Mouse (Mus musculus): ENCODE measurements at regions not wholly inside any gene's neighbourhood (a gene's known extent, or its start where the extent isn't known, plus 50 kb on each side); places are given as distances from the start of the nearest gene placed in this dataset.

DNA sequence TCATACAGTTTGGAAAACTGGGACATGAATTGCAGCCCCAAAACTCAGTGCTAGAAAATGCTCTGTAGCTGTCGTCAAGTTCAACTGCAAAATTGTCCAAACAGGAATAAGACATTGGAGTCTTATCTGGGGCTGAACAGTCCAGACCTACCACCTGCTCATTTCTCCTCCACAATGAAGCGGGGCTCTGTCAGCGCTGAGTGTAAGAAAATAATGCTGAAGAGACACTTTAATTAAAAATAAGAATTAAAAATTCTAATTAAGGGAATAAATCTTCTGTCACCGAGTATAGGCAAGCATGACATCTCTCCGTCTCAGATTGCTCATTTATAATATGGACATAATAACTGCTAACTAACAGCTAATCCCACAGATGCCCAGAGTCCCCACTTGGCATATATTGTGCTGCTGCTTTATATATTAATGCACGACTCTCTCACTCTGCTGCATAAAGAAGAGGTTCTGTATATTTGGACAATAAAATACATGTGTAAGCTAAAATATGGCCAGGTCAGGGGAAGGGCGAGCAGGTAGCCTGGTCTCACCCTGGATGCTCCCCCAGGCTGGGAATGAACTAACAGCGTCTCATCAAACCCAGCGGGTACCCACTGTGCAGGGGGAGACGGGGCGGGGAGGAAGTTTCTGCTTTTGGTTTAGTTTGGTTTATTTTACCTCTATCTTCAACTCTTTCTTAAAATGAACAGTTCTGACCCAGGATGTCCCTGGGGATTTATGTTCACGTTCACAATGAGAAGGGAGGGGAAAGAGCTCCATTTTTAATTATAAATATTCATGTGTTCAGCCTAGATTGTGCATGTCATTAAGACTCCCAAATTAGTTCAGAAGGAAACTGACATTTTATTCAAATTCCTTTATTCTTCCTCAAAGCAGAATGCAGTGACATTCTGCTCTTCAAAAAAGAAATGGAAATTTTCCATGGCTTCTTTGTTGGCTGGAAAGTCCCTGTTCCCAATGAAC lies 544.9 kb downstream of the Pdcd6ip start:
- DNase-seq = no peak
- WGBS = 86% methylated on average over 12 of the region's 12 CpGs
- H3K27ac ChIP-seq (ENCODE audit: insufficient read depth, low read length) = no peak overlapping the region

DNA sequence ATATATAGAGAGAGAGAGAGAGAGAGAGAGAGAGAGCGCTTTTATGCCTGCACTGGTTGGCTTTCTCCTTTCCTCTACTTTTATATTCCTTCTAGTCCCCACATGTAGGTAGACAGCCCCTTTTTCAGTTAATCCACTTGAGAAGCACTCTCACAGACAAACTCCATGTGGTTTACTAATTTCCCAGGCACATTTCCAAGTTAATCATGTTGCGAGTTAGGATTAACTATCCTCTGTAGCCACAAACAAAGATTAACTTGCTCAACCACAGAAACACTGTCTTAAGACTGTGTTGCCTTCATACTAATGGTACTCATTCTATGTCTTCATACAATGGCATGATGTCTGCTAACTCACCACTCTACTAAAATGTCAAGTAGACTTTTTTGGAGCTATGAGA lies 548.0 kb downstream of the Pdcd6ip start:
- no peaks in the 10 kb centered on the region for H3K27me3 ChIP-seq (ENCODE audit: control insufficient read depth, insufficient read depth, low read length)
- WGBS = 88% methylated on average over 2 of the region's 2 CpGs
- no peaks in the 10 kb centered on the region for H3K4me1 ChIP-seq (ENCODE audit: control insufficient read depth, insufficient read depth, low read length)
- DNase-seq = no peak
- TF ChIP-seq CTCF (IDR thresholded peaks at IDR 0.05; ENCODE audit: borderline replicate concordance, insufficient read depth, low read depth, low read length) = no peak
- TF ChIP-seq POLR2A (IDR thresholded peaks at IDR 0.05; ENCODE audit: borderline replicate concordance, insufficient read depth, low read length) = no peak
- no peak overlapping the region for H3K27ac ChIP-seq (ENCODE audit: insufficient read depth, low read length)
- no peak overlapping the region for H3K4me3 ChIP-seq (replicated peaks; ENCODE audit: insufficient read depth, low read depth, low read length)

More for the DNA sequence above, 544.9 kb downstream of the Pdcd6ip start:
- no peak for TF ChIP-seq CTCF (IDR thresholded peaks at IDR 0.05; ENCODE audit: borderline replicate concordance, insufficient read depth, low read depth, low read length)
- H3K4me3 ChIP-seq (replicated peaks; ENCODE audit: insufficient read depth, low read depth, low read length) = no peak overlapping the region
- H3K4me1 ChIP-seq (ENCODE audit: control insufficient read depth, insufficient read depth, low read length) = no peaks in the 10 kb centered on the region
- H3K27me3 ChIP-seq (ENCODE audit: control insufficient read depth, insufficient read depth, low read length) = no peaks in the 10 kb centered on the region

DNA sequence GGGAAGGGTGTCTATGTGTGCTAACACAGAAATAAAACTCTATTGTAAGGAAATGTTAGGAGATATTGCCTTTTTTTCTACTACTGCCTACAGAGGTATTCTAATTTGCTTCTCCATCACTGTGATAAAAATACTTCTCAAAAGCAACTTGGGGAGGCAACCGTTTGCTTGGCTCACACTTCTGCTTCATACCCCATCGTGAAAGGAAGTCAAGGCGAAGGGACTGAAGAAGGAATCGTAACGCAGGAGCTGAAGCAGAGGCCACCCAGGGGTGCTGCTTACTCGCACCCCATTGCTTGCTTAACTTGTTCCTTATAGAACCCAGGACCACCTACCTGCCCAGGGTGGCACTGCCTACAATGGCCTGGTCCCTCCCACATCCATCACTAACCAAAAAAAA lies 550.0 kb downstream of the Pdcd6ip start:
- H3K4me1 ChIP-seq (ENCODE audit: control insufficient read depth, insufficient read depth, low read length) = no peaks in the 10 kb centered on the region
- WGBS = 79% methylated on average over 6 of the region's 6 CpGs
- no peak overlapping the region for H3K27ac ChIP-seq (ENCODE audit: insufficient read depth, low read length)
- no peak for TF ChIP-seq POLR2A (IDR thresholded peaks at IDR 0.05; ENCODE audit: borderline replicate concordance, insufficient read depth, low read length)
- no peak for TF ChIP-seq CTCF (IDR thresholded peaks at IDR 0.05; ENCODE audit: borderline replicate concordance, insufficient read depth, low read depth, low read length)
- no peak overlapping the region for H3K4me3 ChIP-seq (replicated peaks; ENCODE audit: insufficient read depth, low read depth, low read length)
- no peaks in the 10 kb centered on the region for H3K27me3 ChIP-seq (ENCODE audit: control insufficient read depth, insufficient read depth, low read length)
- no peak for DNase-seq

DNA sequence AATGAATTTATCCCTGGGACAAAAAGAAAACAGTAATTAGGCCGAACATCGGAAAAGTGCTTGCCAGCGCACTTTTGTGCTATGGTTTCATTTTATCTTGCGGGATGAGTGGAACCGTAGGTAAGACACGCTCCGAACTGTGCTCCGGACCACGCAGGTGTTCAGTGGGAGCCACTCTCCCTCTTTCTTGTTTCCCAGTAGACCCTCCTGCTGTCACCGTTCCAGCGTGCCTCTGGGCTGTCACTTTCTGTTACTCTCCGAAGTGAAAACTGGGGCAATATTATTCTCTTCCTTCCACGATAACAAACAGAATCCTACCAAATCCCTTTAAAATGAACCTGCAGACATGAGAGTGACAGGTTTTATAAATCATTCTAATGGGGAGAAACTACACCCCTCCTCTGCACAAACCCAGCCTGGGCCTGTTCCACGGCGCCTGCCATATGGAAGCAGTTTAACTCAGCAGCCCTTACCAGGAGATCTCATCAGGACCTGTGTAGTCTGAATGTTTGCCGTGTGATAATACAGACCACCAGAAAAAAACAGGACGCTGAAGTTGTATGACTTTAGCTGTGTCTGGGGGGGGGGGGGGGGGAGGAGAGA lies 550.5 kb downstream of the Pdcd6ip start:
- Histone ChIP-seq H3K27me3 (ENCODE audit: control insufficient read depth, insufficient read depth, low read length) (no peaks in the 10 kb centered on the region), H3K4me3 (replicated peaks; ENCODE audit: insufficient read depth, low read depth, low read length) (no peak overlapping the region), H3K4me1 (ENCODE audit: control insufficient read depth, insufficient read depth, low read length) (peaks cover under 1% of the 10 kb centered on the region; the same call in 1 of the 2 replicates), H3K27ac (ENCODE audit: insufficient read depth, low read length) (no peak overlapping the region)
- no peak for DNase-seq
- 47% methylated on average over 17 of the region's 17 CpGs for WGBS
- TF ChIP-seq CTCF (IDR thresholded peaks at IDR 0.05; ENCODE audit: borderline replicate concordance, insufficient read depth, low read depth, low read length) (no peak), POLR2A (IDR thresholded peaks at IDR 0.05; ENCODE audit: borderline replicate concordance, insufficient read depth, low read length) (no peak)

DNA sequence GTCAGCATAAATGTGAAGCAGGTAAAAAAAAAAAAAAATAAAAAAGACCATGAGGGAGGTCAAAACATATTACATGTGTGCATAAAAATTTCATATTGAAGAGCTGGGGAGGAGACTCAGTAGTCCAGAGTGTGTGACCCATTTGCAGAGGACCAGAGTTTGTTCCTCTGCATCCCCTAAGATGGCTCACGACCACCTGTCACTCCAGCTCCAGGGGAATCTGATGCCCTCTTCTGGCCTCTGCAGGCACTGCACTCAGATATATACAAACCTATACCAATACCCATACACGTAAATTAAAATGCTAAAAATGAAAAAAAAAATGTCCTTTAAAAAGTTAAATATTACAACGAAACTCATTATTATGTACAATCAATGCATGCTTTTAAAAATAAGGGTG lies 551.4 kb downstream of the Pdcd6ip start:
- Histone ChIP-seq H3K27ac (ENCODE audit: insufficient read depth, low read length) (no peak overlapping the region), H3K4me1 (ENCODE audit: control insufficient read depth, insufficient read depth, low read length) (peaks cover 4% of the 10 kb centered on the region; the same call in 1 of the 2 replicates), H3K27me3 (ENCODE audit: control insufficient read depth, insufficient read depth, low read length) (no peaks in the 10 kb centered on the region), H3K4me3 (replicated peaks; ENCODE audit: insufficient read depth, low read depth, low read length) (no peak overlapping the region)
- WGBS = 84% methylated on average over 3 of the region's 3 CpGs
- DNase-seq = no peak
- TF ChIP-seq CTCF (IDR thresholded peaks at IDR 0.05; ENCODE audit: borderline replicate concordance, insufficient read depth, low read depth, low read length) (peak; percentile 21; the same call in 1 of the 2 replicates), POLR2A (IDR thresholded peaks at IDR 0.05; ENCODE audit: borderline replicate concordance, insufficient read depth, low read length) (no peak)

DNA sequence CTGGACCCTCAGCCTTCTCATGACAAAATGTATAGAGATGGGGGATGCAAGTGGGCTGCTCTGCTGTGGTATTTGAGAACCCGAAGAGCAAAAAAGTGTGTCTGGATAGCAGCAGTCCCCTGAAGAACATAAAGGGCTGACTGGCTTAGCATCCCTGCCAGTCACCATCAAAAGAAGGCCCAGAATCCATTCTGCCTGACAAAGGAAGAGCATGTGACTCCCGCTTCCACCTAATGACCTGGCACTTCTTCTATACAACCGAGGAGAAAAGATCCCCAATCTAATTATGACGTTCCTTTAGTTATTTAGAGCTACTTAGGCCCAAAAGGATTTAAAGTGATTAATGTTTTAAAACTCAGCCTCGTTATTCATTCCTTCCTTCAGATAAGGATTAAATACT lies 559.0 kb downstream of the Pdcd6ip start:
- Histone ChIP-seq H3K27ac (ENCODE audit: insufficient read depth, low read length) (no peak overlapping the region), H3K4me3 (replicated peaks; ENCODE audit: insufficient read depth, low read depth, low read length) (no peak overlapping the region), H3K27me3 (ENCODE audit: control insufficient read depth, insufficient read depth, low read length) (no peaks in the 10 kb centered on the region), H3K4me1 (ENCODE audit: control insufficient read depth, insufficient read depth, low read length) (peaks cover 4% of the 10 kb centered on the region; the same call in 1 of the 2 replicates)
- DNase-seq = no peak
- TF ChIP-seq CTCF (IDR thresholded peaks at IDR 0.05; ENCODE audit: borderline replicate concordance, insufficient read depth, low read depth, low read length) (no peak), POLR2A (IDR thresholded peaks at IDR 0.05; ENCODE audit: borderline replicate concordance, insufficient read depth, low read length) (no peak)
- 73% methylated on average over 5 of the region's 5 CpGs for WGBS

DNA sequence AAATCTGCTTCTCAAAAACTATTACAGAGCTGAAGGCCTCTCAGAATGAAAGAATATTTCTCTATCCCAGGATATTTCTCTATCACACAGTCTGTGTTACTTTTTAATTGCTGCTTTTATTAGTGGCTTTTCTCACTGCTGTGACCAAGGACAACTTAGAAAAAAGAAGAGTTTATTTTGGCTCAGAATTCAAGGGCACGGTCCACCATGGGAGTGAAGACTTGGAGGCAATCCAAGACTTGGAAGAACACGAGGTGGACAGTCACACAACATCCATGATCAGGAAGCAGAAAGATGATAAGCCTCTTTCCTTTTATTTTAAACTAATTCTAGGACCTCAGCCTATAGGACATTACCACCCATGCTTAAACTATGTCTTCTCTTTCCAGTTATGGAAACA lies 561.5 kb downstream of the Pdcd6ip start:
- Histone ChIP-seq H3K27ac (ENCODE audit: insufficient read depth, low read length) (no peak overlapping the region), H3K4me3 (replicated peaks; ENCODE audit: insufficient read depth, low read depth, low read length) (no peak overlapping the region), H3K27me3 (ENCODE audit: control insufficient read depth, insufficient read depth, low read length) (no peaks in the 10 kb centered on the region), H3K4me1 (ENCODE audit: control insufficient read depth, insufficient read depth, low read length) (no peaks in the 10 kb centered on the region)
- no peak for DNase-seq
- WGBS = 36% methylated on average over 2 of the region's 2 CpGs
- no peak for TF ChIP-seq CTCF (IDR thresholded peaks at IDR 0.05; ENCODE audit: borderline replicate concordance, insufficient read depth, low read depth, low read length)
- TF ChIP-seq POLR2A (IDR thresholded peaks at IDR 0.05; ENCODE audit: borderline replicate concordance, insufficient read depth, low read length) = no peak

DNA sequence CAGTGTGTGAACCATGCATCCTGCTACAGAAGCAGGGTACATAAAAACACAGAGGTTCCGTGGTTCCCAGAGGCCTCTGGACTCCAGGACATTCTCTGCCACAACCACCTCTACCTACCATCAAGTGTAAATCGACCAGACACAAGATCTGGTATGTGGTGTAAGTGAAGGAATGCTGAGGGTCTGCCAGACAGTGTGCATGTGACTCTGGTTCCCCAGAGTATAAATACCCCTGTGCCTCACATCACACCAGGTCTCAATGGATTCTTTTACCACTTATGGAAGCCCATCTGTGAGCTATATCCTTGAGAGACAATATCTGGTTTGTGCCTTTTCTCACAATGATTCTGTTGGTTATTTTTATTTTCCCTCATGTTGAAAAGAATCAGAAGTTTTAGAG lies 563.0 kb downstream of the Pdcd6ip start:
- TF ChIP-seq POLR2A (IDR thresholded peaks at IDR 0.05; ENCODE audit: borderline replicate concordance, insufficient read depth, low read length) = no peak
- TF ChIP-seq CTCF (IDR thresholded peaks at IDR 0.05; ENCODE audit: borderline replicate concordance, insufficient read depth, low read depth, low read length) = no peak
- no peak overlapping the region for H3K27ac ChIP-seq (ENCODE audit: insufficient read depth, low read length)
- no peak overlapping the region for H3K4me3 ChIP-seq (replicated peaks; ENCODE audit: insufficient read depth, low read depth, low read length)
- 69% methylated on average over 2 of the region's 2 CpGs for WGBS
- H3K4me1 ChIP-seq (ENCODE audit: control insufficient read depth, insufficient read depth, low read length) = no peaks in the 10 kb centered on the region
- no peaks in the 10 kb centered on the region for H3K27me3 ChIP-seq (ENCODE audit: control insufficient read depth, insufficient read depth, low read length)
- DNase-seq = no peak
